Mouse (Mus musculus) ES-E14 (cell line): ENCODE measurements at regions not wholly inside any gene's neighbourhood (a gene's known extent, or its start where the extent isn't known, plus 50 kb on each side); places are given as distances from the start of the nearest gene placed in this dataset.

Experiments
- CHD2 ChIP-seq: IDR thresholded peaks from 2 replicates; pipeline ENCODE4 v1.6.1; 2014; ENCODE audit warnings: mild to moderate bottlenecking, low read depth, low read length, inconsistent platforms
- HCFC1 ChIP-seq: IDR thresholded peaks from 2 replicates; pipeline ENCODE4 v1.6.1; 2012; ENCODE audit warnings: low read length, inconsistent platforms, borderline replicate concordance; ENCODE audit not compliant: insufficient read depth
- MAFK ChIP-seq: IDR thresholded peaks from 2 replicates; pipeline ENCODE4 v1.6.1; 2014; ENCODE audit warnings: mild to moderate bottlenecking, low read depth, low read length, inconsistent platforms; ENCODE audit not compliant: insufficient read depth

DNA sequence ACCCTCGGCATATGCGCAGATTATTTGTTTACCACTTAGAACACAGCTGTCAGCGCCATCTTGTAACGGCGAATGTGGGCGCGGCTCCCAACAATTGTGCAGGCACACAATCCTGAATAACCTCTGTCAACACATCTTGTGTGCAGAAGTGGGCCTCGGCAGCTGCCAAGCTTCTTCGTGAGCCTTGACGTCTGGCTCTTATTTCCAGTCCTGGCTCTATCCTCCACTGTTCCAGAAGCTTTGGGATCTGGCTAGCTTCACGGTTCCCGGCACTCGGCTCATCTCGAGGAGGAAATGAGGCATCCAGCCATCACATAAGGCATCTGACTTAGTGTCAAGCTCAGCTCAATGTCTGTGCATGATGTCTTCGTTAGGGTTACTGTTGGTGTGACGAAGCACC is 195.8 kb upstream of the 1700012A03Rik start:
- TF ChIP-seq CHD2 (no peak), MAFK (no peak), HCFC1 (no peak)
